Mouse (Mus musculus) c-Kit-positive CD71-positive TER-119-positive erythroid progenitor cells, embryonic 14.5 days (primary cell): ENCODE results near the gene Lrmp.
A peak's percentile ranks its signal among the peaks of the same experiment; 100 is the strongest.

Experiments
- DNase-seq: peaks from one replicate; pipeline ENCODE4 v3.0.0-alpha.2; 2013; ENCODE audit warnings: low spot score

Lrmp gene

DNA sequence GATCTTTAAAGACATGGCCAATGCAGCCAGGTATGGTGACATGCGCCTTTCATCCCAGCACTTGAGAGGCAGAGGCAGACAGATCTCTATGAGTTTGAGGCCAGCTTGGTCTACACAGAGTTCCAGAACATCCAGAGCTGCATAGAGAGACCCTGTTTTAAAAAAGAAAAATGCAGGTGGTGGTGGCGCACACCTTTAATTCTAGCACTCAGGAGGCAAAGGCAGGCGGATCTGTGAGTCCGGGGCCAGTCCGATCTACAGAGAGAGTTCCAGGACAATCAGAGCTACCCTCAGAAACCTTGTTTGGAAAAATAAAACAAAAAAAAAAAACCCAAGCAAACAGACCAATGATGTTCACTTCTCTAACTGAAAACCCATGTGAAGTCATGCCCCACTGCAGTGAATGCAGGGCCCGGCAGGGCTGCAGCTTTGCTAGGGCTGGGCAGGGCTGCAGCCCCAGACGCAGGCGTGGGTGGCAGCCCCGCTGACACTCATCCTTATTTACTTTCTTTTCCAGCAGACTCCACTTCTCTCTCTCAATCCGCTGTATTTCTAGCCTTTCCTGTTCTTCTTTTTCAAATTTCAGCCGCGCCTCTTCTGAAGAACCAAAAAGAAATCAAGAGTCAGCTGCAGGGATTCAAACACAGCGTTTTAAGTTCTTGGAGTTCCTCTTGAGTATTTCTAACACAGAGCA is 87.1 kb downstream of the Lrmp start:
- no peak for DNase-seq

DNA sequence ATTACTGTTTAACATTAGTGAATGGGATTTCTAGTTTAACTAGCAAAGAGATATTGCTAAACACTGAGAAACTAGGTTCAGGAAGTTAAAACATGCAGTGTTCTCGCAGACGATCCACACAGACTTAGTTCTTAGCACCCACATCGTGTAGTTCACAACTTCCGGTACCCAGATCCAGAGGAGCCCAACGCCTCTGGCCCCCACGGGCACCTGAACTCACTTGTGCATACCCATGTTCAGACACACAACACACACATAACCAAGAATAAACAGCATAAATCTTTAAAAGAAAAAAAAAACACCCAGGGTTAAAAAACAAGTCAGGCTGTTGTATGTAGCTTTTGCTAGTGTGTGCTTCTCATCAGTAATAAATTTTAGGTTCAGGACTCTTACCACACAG is 89.0 kb downstream of the Lrmp start:
- no peak for DNase-seq

DNA sequence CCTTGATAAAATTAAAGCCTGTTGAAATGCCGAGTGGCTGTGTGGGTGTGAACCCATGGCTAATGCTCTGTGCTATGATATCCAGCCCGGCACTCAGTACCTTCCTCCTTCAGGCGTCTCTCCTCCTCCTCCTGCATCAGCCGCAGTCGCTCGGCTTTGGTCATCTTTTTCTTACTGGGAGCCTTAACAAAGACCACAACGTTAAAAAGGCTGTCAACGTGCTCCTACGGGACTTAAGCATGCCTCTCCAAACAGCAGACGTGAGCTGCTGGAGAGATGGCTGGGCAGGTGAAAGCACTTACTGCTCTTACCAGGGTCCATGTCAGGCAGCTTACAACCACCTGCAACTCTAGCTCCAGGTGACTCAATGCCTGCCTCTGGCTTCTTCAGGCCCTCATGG is 89.7 kb downstream of the Lrmp start:
- no peak for DNase-seq

DNA sequence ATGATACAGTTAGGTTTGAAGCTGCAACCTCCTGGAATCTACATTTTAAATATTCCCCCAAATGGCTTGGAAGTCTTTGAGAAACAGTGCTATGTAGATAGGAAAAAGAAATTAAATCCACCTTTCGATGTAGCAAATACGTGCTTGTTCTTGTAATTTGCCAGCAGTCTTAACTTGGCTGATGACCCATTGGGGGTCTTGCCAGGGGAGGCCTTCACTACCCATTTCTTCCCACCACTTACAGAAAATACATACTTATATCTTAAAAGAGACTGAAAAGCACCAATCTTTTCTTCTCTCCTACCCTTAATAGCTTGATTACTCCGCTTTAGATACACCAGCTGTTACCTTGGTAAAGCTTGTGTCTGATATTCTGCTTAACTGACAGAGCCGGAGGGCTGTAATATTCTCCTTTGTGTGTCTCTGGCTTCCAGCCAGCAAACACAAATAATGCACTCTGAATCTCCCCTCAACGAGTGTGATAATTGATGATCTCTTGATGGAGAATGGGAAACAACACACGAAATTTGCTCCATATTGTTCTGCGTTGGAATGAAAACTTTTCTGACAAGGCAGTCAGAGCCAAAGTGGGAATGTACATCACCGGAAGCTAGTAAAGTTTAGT is 94.7 kb downstream of the Lrmp start:
- DNase-seq, result no peak

DNA sequence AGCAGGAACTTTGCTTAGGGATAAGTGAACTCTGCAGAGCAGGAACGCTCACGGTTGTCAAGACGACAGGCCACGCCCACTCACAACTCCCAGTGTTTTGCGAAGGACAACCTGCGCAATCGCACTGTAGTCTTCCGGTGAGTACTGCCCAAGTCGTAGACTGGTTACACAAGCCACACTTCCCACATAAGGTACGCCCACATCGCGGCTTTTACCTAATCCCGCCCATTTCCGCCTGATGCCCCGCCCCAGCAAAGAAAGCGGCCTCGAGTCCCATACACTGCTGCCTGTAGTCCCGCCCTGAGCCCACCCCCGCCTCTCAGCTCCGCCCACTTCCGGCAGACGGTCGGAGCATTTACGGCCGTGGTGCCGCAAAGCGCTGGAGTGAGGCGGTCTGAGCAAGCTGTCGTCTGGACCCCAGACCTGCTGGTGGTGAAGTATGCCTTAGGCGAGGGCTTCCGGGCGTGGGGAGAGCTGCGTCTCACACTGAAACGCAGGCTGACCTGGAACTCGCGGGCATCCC is 95.4 kb downstream of the Lrmp start, which contains the start of the genes Casc1 and Etfrf1:
Gene Casc1, minus strand, starts transcription at position 190 of the 523 bp plus-strand sequence.
Gene Etfrf1, plus strand, starts transcription at position 319 of the 523 bp plus-strand sequence.
- peak; percentile 99 for DNase-seq

DNA sequence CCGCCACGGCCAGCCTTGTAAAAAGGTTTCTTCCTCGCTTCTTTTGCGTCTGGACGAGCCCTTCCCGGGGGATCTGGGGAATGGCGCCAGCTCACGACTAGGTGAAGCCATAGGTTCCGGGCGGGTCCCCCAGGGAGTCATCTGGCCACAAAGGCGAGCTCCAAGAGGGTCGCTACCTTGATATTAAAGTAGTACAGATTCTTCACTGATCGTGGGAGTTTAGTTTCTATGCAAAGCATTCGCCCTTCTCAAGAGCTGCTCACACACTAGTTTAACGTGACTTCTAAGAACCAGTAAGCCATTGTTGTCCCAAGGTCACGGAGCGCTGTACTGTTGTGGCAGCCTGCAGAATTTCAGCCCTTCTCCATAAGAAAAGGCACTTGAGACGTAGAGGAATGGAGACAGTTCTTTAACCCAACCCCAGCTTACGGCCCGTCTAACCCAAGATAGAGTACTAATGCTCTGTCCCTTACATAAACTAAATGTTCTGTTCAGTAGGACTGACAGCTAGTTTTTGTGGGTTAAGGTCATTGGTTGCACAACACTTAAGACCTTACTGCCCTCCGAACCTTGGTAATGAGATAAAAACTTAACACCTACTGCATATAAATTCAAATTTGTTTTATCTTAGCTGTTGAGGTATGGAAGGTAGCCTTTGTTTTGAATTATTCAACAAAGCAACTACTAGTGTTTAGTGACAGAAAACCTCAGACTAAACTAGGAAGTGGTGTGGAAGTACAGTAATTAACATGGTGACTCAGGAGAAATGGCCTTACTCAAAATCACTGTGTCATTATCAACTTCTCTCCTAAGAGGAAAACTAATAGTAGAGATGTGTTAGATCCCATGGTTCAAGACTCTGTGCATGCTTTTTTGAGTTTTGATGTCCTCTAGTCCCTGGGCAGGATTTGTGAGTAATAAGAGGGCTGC is 96.2 kb downstream of the Lrmp start:
- peak; percentile 37 for DNase-seq

DNA sequence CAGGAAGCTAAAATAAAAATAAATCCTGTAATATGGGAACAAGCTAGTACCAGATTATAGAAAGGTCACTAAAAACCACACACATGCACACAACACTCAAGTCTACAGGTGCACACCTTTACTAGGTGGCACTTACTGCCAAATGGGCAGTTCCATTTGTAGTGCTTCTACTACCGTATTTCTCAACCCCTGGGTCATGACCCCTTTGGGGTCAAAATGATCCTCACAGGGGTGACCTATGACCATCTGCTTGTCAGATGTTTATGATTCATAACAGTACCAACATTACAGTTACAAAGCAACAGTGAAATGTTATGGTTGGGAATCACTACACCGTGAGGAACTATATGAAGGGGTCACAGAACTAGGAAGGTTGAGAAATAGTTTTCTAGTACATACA is 98.5 kb downstream of the Lrmp start:
- no peak for DNase-seq

DNA sequence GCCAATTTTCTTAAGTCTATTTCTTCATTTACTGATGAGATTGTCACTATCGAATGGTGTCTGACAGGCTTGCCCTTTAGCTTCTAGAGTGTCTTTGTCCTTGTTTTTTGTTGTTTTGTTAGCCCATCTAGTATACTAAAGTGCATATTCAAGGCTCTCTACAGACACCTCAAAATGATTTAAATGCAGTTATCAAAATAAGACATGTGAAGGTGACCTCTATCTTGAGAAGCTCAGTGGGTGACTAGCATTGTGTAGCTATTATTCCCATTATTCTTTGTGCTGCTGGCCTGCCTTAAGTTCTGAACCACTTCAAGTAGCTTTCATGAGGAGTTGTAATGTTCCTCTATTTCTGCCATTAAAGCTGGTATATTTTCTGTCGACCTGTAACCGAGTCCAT is 100.4 kb downstream of the Lrmp start:
- no peak for DNase-seq

DNA sequence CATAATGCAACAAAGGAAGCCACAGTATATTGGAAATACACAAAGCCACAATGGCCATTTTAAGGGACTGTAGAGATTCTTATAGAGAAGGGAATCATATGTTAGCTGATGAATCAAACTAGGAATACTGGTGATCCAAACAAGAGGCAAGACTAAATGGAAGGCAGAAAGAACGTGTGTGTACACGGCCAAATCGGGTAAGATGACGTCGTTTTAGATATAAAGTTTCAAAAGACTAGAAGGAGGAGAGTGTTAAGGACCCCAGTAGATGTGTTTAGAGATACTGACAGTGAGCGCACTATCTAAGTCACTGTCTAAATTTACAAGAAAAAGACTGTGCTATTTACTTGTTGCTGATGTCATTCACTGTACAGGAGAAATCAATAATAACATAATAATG is 108.8 kb downstream of the Lrmp start:
- no peak for DNase-seq
